Mouse (Mus musculus) adrenal gland, postnatal 25 days (tissue): Measurements from ENCODE around the gene Gm10277. TPM values are rescaled to one million over a fixed set of nuclear protein-coding genes. Genes with fewer than 3 reads are reported as not detected.

Experiments used
- DNase-seq: peaks from one replicate; pipeline ENCODE4 v3.0.0; 2021; ENCODE audit warnings: mixed read lengths
- long read RNA-seq: library from polyadenylated mRNA; stranded (forward); transcript quantifications from one replicate; pipeline ENCODE4 v2.0.0, GENCODE M21; 2021
- total RNA-seq: library from RNA; stranded (reverse); gene quantifications from 2 replicates; pipeline ENCODE4 v1.2.3, GENCODE M21; 2021

Gene Gm10277
- total RNA-seq = not detected in 2 replicates
- long read RNA-seq = 0 reads

DNA sequence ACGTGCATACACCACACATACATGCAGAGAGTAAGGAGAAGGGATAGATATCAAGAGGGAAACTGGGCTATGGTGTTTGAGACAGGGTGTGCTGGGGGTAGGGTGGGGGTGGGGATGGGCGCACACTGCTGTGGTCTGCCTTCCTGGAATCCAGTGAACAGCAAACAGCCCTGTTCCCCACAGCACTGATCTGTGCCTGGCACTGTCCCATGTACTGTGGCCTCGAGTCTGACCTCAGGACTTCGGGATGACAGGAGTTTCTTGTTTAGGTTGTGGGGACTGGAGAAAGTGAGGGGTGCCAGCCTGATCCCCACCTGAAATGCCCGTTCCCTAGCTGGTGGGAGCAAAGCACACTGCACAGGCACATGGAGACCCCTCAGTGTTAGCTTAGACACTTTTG is at the start of gene Gm10277:
Gene Gm10277, minus strand, starts transcription at position 41 of the 400 bp plus-strand sequence.
- no peak for DNase-seq

GRCm38 (mm10) chr11:77836751-77837150 is 49.2 kb upstream of the Gm10277 start:
- DNase-seq = no peak

- DNase-seq = no peak
Observed at GRCm38 (mm10) chr11:77836290-77836689, 48.7 kb upstream of the Gm10277 start.

- no peak for DNase-seq
Observed at GRCm38 (mm10) chr11:77835109-77835508, 47.6 kb upstream of the Gm10277 start.

DNA sequence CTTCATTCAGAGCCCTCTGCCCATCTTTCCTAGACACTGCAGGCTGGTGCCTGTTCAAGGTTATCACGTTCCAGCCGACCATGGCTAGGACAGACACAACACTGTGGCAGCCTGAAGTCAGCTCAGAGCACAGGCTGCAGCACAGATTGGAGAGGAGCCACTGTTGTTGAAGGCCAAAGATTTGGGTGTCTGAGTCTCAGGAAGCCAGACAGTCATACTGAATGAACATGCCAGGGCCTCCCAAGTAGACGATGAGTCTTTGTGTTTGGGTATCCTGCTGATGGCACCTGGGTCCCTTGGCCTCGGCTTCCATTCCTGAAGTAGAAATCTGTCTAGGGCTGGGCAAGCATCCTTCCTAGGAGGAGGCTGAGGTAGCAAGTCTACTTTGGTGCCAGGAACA is 45.0 kb upstream of the Gm10277 start:
- DNase-seq = no peak

DNA sequence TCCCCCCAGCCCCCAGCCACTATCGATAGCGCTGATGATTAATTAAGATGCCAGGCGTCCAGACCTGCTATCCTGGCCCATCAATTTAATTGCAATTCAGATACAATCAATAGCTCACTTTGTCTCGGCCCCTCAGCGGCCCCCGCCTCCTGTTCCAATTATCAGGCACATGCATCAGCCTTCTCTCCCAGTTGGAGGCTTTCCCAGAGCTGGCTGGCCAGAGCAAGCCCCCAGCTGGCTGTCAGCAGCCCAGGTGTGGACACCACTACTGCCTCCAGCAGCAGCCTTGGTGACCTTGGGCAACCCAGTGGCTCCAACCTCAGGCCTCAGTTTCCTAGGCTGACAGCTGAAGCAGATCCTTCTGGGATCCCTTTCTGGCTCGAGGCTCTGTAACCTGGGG is 43.3 kb upstream of the Gm10277 start:
- no peak for DNase-seq

DNA sequence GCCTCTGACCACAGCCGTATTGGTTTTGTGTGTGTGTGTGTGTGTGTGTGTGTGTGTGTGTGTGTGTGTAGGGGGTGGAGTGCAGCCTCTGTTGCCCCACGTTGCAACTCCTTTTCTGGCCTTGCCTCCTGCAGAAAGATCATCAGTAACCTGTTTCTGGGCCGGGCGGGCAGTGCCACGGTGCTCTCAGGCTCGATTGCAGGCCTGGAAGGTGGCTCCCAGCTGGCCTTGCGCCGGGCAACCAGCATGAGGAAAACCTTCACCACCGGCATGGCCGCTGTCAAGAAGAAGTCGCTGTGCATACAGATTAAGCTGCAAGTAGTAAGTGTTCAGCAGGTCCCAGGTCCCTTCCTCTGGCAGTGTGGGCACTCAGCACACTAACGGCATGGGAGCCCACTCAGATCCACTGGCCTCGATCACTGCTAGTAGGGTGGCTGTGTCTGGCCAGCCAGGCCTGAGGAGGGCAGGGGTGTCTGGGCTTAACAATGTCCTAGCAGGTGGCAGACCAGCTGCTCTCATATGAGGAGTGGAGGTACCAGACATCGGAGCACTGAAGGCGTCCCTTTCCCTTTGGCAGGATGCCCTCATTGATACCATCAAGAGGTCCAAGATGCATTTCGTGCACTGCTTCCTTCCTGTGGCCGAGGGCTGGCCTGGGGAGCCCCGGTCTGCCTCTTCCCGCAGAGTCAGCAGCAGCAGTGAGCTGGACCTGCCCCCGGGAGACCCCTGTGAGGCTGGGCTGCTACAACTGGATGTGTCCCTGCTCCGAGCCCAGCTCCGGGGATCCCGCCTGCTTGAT is 41.7 kb upstream of the Gm10277 start:
- no peak for DNase-seq

DNA sequence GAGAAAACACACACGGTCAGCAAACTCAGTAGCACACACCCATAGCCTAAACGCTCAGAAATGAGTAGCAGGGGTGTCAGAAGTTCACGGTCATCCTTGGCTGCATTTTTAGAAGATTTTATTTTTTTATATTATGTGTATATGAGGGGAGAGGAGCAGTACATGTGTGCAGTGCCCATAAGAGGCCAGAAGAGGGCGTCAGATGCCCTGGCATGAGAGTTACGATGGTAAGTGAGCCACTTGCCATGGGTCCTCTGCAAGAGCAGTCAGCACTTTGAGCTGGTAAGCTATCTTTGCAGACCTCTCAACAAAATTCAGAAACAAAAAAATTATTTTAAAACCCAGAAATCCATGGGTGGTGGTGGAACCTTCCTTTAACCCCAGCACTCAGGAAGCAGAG is 40.6 kb upstream of the Gm10277 start:
- no peak for DNase-seq

DNA sequence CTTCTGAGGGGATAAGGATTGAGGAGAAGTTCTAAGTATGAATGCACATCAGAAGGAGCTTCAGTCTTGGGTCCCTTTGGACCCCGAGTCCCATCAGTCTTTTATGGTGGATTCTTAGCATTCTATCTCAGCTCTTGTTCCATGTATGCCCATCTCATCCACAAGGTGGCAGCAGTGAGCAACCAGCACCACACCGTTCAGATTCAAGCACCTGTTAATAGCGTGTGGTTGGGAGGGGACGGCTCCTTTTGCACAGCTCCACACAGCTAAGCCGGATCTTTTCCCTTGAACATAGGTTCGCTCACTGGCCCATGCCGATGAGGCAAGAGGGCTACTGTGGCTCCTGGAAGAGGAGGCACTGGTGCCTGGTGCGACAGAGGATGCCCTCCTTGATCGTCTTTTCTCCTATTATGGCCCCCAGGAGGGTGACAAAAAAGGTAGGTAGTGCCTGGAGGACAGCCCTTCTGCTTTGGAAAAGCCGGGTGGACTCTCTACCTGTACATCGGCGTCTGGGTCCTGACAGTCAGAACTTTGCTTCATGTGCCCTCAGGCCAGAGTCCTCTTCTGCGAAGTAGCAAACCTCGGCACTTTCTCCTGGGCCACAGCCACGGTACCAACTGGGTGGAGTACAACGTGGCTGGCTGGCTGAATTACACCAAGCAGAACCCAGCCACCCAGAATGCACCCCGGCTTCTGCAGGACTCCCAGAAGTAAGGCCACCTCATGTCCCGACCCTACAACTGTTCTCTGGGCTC is 39.9 kb upstream of the Gm10277 start:
- peak; percentile 75 for DNase-seq

GRCm38 (mm10) chr11:77826311-77826710 is 38.8 kb upstream of the Gm10277 start:
- DNase-seq = no peak

GRCm38 (mm10) chr11:77825853-77826252 is 38.3 kb upstream of the Gm10277 start:
- DNase-seq = peak; percentile 77

DNA sequence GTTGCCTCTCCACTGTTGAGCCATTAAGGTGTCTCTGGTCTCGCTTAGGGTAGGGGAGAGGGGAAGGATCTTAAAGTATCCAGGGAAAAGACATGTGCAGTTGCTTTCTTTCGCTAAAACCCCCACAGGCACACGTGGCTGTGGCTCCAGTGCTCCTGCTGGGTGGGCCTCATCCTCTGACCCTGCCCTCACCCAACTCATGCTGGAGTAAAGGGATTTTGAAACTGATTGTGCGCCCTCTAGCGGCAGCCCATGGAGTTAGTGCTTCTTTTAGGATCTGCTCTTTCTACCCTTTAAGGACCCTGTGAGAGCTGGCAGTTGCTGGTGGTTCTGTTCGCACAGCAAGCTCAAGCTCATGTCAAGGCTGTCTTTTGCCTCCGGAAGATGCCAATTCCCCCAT is 35.2 kb upstream of the Gm10277 start:
- DNase-seq = peak; percentile 59

- peak; percentile 65 for DNase-seq
Observed at GRCm38 (mm10) chr11:77821648-77822047, 34.1 kb upstream of the Gm10277 start.

GRCm38 (mm10) chr11:77816003-77816402 is 28.5 kb upstream of the Gm10277 start:
- DNase-seq = peak; percentile 68

- no peak for DNase-seq
Observed at GRCm38 (mm10) chr11:77813969-77814368, 26.4 kb upstream of the Gm10277 start.

- DNase-seq = no peak
Observed at GRCm38 (mm10) chr11:77810018-77810417, 22.5 kb upstream of the Gm10277 start.

DNA sequence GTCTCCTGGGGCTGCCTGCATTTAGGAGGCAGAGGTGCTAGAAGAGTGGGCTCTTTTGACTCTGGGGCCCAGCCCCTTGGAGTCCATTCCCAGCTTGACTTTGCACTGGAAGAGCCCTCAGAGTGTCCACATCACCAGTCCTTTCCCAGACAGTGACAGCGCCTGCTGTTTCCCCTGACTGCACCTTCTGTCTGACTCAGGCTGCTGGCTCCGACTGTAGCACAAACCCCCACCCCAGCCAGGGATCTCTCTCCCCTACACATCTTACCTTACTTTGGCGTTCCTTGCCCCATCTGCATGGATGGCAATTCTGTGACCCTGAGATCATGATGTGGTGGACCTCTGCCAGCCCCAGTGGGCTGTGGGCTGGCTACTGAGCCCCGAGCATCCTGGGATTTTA is 21.7 kb upstream of the Gm10277 start:
- DNase-seq = no peak

GRCm38 (mm10) chr11:77808051-77808465 is 20.5 kb upstream of the Gm10277 start:
- DNase-seq = peak; percentile 46

DNA sequence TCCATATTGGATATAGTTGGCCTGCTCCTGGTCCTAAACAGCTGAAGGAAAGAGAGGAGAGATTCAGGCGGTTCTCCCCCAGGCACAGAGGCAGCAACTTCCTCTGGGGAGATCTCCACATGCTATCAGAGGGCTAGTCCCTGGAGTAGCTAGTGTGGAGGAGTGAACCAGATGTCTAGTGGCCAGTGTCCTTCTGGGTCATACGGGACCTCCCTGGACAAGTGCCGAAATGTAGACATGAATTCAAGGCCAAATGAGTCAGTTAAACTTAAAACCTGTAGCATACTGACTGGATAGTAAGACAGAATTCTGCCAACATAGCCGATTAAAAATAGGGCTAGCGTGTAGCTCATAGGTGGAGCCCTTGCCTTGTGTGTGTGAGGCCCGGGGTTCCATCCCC is 19.3 kb upstream of the Gm10277 start:
- DNase-seq = no peak

DNA sequence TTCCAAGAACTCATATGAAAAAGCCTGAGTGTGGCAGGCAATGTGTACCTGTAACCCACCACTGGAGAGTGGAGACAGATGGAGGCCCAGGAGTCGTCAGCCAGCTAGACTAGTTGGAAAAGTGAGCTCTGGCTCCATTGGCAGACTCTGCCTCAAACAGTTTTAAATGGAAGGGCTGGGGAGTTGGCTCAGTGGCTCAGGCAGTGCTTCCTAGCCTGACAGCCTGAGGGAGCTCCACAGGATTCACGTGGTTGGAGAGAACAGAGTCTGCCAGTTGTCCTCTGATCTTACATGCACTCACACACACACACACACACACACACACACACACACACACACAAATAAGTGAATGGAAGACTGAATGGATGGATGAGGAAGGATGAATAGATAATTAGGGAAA is 18.7 kb upstream of the Gm10277 start:
- DNase-seq = no peak

GRCm38 (mm10) chr11:77802341-77802865 is 14.9 kb upstream of the Gm10277 start:
- no peak for DNase-seq

GRCm38 (mm10) chr11:77800869-77801701 is 13.5 kb upstream of the Gm10277 start:
- peak; percentile 77 for DNase-seq
